Mouse (Mus musculus) cortical plate, adult 2 months (tissue): ENCODE measurements around the gene Fadd. TPM values are rescaled to one million over a fixed set of nuclear protein-coding genes. Genes with fewer than 3 reads are reported as not detected.

Experiments used
- H3K27ac ChIP-seq: fragments of 200-500 bp; 2 replicates; pipeline ENCODE4 v1.5.1; 2012; ENCODE audit warnings: low read length, control low read depth, inconsistent platforms; ENCODE audit not compliant: insufficient read depth
- H3K4me1 ChIP-seq: fragments of 200-500 bp; 2 replicates; pipeline ENCODE4 v1.6.1; 2011; ENCODE audit warnings: low read length; ENCODE audit not compliant: control insufficient read depth, insufficient read depth
- H3K4me3 ChIP-seq: fragments of 200-500 bp; 2 replicates; pipeline ENCODE4 v1.5.1; 2011; ENCODE audit warnings: mild to moderate bottlenecking, low read length, control low read depth; ENCODE audit not compliant: insufficient read depth
- CTCF ChIP-seq: fragments of 200-500 bp; IDR thresholded peaks from 2 replicates; pipeline ENCODE4 v1.5.1; 2011; ENCODE audit warnings: mild to moderate bottlenecking, control low read depth, low read length; ENCODE audit not compliant: insufficient read depth; ENCODE audit errors: extremely low read depth
- POLR2A ChIP-seq: fragments of 200-500 bp; IDR thresholded peaks from 2 replicates; pipeline ENCODE4 v1.6.1; 2011; ENCODE audit warnings: mild to moderate bottlenecking, low read length, control low read depth; ENCODE audit not compliant: insufficient read depth; ENCODE audit errors: extremely low read depth
- polyA plus RNA-seq: library from polyadenylated mRNA; depleted of rRNA; stranded (reverse); fragments of >200 nt; gene quantifications from 2 replicates; pipeline ENCODE4 v1.2.3, GENCODE M21; 2012

Gene Fadd
- polyA plus RNA-seq, 1 experiment, result 2.4 TPM

- no peak overlapping the region for H3K4me3 ChIP-seq
- H3K4me1 ChIP-seq, result no peaks in the 10 kb centered on the region
- TF ChIP-seq POLR2A (no peak), CTCF (no peak)
- H3K27ac ChIP-seq, result no peak overlapping the region
Observed at GRCm38 (mm10) chr7:144612829-144613228, 30.6 kb upstream of the Fadd start.

- no peaks in the 10 kb centered on the region for H3K4me1 ChIP-seq
- H3K27ac ChIP-seq, result no peak overlapping the region
- TF ChIP-seq POLR2A, result no peak
- no peak for TF ChIP-seq CTCF
- no peak overlapping the region for H3K4me3 ChIP-seq
Observed at GRCm38 (mm10) chr7:144612351-144612750, 30.1 kb upstream of the Fadd start.

- no peak overlapping the region for H3K27ac ChIP-seq
- no peaks in the 10 kb centered on the region for H3K4me1 ChIP-seq
- no peak overlapping the region for H3K4me3 ChIP-seq
- TF ChIP-seq POLR2A (no peak), CTCF (no peak)
Observed at GRCm38 (mm10) chr7:144611595-144611994, 29.3 kb upstream of the Fadd start.

- no peak overlapping the region for H3K27ac ChIP-seq
- H3K4me3 ChIP-seq, result no peak overlapping the region
- TF ChIP-seq CTCF (no peak), POLR2A (no peak)
- H3K4me1 ChIP-seq, result no peaks in the 10 kb centered on the region
Observed at GRCm38 (mm10) chr7:144609568-144609967, 27.3 kb upstream of the Fadd start.

- Histone ChIP-seq H3K27ac (no peak overlapping the region), H3K4me3 (no peak overlapping the region), H3K4me1 (no peaks in the 10 kb centered on the region)
- no peak for TF ChIP-seq POLR2A
- TF ChIP-seq CTCF, result no peak
Observed at GRCm38 (mm10) chr7:144607862-144608261, 25.6 kb upstream of the Fadd start.

- H3K4me3 ChIP-seq, result no peak overlapping the region
- no peak for TF ChIP-seq POLR2A
- TF ChIP-seq CTCF, result no peak
- H3K27ac ChIP-seq, result no peak overlapping the region
- no peaks in the 10 kb centered on the region for H3K4me1 ChIP-seq
Observed at GRCm38 (mm10) chr7:144604735-144605134, 22.5 kb upstream of the Fadd start.

- H3K4me3 ChIP-seq, result no peak overlapping the region
- no peak overlapping the region for H3K27ac ChIP-seq
- TF ChIP-seq POLR2A, result no peak
- TF ChIP-seq CTCF, result no peak
- no peaks in the 10 kb centered on the region for H3K4me1 ChIP-seq
Observed at GRCm38 (mm10) chr7:144604291-144604690, 22.0 kb upstream of the Fadd start.

- no peak overlapping the region for H3K27ac ChIP-seq
- TF ChIP-seq CTCF (no peak), POLR2A (no peak)
- no peak overlapping the region for H3K4me3 ChIP-seq
- H3K4me1 ChIP-seq, result no peaks in the 10 kb centered on the region
Observed at GRCm38 (mm10) chr7:144600333-144600900, 18.2 kb upstream of the Fadd start.

- Histone ChIP-seq H3K4me1 (no peaks in the 10 kb centered on the region), H3K27ac (no peak overlapping the region), H3K4me3 (no peak overlapping the region)
- TF ChIP-seq CTCF (peak; percentile 41), POLR2A (no peak)
Observed at GRCm38 (mm10) chr7:144589508-144589907, 7.2 kb upstream of the Fadd start.

- no peaks in the 10 kb centered on the region for H3K4me1 ChIP-seq
- no peak overlapping the region for H3K27ac ChIP-seq
- H3K4me3 ChIP-seq, result no peak overlapping the region
- TF ChIP-seq POLR2A (no peak), CTCF (peak; percentile 74)
Observed at GRCm38 (mm10) chr7:144587291-144587690, 5.0 kb upstream of the Fadd start.

GRCm38 (mm10) chr7:144585648-144586047 lies 3.4 kb upstream of the Fadd start:
- H3K27ac ChIP-seq, result no peak overlapping the region
- H3K4me1 ChIP-seq, result peaks cover 2% of the 10 kb centered on the region; the same call in 1 of the 2 replicates
- H3K4me3 ChIP-seq, result no peak overlapping the region
- TF ChIP-seq CTCF (peak; percentile 93), POLR2A (no peak)
